Mouse (Mus musculus) liver, embryonic 14.5 days (tissue): Measurements from ENCODE around the gene Dstyk.

Experiments used
- CTCF ChIP-seq: IDR thresholded peaks from 2 replicates; pipeline ENCODE4 v1.5.1; 2016; ENCODE audit warnings: antibody characterized with exemption, low read depth, control low read depth
- EP300 ChIP-seq: IDR thresholded peaks from 2 replicates; pipeline ENCODE4 v1.6.1; 2016; ENCODE audit warnings: antibody characterized with exemption, low read depth

GRCm38 (mm10) chr1:132434032-132434431 lies 16.7 kb downstream of the Dstyk start:
- no peak for TF ChIP-seq CTCF
- TF ChIP-seq EP300 = no peak
